Mouse (Mus musculus) c-Kit-positive CD71-positive TER-119-negative erythroid progenitor cells, embryonic 14.5 days (primary cell): ENCODE data around the gene Efna5.

Experiments
- DNase-seq: peaks from one replicate; pipeline ENCODE4 v3.0.0-alpha.2; 2013; ENCODE audit warnings: low read depth

Efna5 gene

DNA sequence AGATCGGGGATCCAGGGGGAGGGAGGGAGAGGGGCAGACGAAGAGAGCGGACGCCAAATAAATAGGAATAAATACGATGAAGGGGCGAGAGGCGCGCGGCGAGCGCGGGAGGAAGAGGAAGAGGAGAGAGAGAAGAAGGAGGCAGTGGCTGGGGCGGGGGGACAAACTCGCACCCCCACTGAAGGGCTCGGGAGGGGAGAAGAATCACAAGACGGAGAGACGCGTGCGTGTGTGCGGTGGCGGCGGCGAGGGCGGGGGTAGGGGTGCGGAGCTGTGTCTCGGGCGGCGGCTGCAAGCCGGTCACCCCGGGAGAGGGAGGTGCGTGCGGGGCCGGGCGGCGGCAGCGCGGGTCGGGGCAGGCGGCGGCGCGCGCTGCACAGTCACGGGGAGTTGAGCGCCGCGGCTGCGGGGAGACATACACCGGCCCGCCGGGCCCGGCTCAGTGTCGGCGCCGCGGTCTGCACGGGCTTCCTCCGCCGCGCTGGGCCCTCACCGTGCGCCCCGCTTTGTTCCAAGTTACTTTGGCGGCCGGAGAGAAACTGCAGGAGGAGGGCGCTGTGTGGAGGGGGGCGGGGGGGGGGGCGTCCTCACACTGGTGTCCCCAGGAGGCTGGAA lies at the start of gene Efna5:
TSS of gene Efna5 (minus strand) at position 142 of the 615 bp plus-strand sequence.
- DNase-seq, result no peak

DNA sequence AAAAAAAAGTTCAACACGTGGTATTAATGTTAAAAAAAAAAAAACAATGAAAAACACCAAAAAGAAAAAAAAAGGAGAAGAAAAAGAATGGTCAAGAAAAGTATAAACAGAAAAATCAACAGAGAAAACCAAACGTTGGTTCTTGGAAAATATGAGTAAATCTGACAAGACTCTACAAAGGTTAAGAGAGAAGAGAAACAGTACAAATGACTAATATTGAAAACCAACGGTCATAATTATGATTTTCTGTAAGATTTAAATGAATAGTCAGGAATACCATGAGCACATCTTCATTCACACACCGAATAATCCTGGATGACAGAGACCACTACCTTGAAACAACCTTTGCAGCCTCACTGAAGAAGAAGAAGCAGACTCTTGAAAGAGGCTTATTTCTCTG lies 34.2 kb upstream of the Efna5 start:
- no peak for DNase-seq

DNA sequence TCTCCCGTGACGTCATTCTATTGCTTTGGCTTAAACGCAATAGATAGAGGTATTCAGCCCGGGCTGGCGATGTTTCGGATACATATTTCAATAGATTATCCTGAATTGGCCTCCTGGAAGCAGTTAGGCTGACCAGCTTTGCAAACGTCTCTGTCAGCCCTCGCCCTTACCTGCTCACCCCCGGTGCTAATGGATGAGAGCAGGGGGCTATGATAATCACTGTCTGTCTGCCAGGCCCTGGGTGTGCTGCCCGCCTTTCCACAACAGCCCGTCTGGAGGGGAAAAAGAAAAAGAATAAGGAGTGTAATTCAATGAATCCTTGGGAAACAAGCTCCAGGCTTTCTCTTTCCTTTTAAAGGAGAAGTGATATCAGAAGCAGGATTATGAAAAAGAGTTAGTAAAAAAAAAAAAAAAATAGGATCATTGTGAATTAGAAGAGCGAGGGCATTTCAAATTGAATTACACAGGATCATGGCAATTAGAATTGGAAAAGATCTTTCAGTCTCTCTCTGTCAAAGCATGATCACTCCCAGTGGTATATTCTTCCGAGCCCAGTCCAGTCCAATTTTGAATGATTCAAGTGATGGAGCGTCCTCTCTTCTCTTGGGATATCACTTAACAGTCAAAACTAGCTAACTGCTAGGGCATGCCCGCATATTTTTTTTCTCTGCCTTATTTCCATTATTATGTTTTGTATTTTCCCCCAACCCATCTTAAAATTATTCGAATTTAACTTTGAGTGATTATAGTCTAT lies 24.8 kb upstream of the Efna5 start:
- no peak for DNase-seq

DNA sequence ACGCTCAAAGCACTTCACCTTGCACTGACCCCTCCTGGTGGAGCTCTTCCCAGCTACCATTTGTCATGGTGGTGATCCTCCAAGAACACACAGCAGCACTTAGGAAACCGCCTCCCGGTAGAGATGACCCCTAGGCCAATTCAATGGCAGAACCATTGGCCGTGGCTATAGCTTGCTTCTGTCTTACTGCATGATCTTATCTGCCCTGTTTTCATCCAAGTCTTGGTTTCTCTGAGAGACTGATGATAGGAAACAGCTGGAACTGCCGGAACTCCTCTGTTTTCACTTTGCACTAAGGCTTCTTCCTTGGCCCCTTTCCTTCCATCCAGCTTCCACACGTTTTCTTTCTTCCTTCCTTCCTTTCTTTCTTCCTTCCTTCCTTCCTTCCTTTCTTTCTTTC lies 17.9 kb upstream of the Efna5 start:
- no peak for DNase-seq

DNA sequence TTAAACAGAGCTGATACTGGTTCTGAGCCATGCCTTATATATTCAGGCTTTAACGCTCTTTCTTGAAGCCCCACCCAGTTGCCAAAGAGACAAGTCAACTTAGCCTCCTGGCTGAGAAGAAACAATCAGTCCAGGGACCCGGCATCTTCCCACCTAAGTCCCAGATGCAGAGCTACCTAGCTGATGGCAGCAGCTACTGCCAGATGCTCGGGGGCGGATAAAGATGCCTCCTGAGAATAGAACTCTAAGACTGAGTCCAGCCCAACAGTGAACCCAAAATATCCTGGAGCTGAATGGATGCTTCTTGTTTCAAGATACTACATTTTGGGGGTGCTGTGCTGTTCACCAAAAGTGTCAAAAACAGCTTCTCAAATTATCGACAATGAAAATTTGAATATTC lies 8.9 kb upstream of the Efna5 start:
- DNase-seq, result no peak

DNA sequence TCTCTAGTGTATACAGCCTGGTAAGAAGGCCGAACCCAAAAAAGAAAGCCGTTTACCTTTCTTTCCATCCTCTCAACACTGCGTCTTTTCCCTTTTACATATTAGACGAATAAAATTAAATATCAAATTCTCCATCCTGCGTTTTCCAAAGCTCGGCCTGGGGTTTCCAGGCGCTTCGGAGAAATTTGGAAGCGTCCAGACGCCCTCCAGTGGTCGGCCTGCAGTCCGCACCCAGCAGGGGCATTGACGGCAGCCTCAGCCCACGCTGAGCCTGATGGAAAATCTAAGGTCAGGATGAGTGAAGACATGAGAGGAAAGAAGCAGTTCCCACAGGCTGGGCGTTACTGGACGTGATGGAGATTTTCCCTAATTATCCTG lies 3.0 kb upstream of the Efna5 start:
- DNase-seq, result no peak

DNA sequence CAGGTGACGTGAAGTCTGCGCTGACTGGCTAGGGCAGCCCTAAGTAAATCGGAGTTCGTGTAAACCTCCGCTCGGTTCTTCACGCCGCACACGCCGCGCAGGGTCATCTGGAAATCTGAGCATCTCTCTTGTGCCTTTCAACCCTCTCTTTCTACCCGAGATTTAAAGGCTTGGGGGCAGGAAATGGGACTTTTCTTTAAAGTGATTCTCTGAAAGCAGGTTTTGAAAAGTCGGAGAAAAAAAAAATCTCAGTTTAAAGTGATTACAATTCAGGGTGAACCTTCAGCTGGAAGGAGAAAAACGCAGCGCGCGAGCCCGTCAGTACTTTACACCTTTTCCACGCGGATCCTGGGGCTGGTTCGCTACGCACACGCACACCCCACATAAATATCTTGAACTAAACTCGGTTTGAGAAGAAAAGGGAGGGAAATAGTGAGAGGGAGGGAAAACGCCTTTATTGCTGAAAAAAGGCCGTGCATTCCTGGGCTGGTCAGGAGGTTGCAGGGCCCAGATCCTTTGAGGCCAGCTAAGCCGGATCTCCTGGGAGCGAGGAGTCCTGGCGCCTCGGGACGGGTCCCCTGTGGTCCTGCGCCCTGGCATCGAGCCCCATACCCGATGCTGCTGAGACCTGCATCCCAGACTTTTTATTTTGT lies 2.5 kb upstream of the Efna5 start:
- no peak for DNase-seq

DNA sequence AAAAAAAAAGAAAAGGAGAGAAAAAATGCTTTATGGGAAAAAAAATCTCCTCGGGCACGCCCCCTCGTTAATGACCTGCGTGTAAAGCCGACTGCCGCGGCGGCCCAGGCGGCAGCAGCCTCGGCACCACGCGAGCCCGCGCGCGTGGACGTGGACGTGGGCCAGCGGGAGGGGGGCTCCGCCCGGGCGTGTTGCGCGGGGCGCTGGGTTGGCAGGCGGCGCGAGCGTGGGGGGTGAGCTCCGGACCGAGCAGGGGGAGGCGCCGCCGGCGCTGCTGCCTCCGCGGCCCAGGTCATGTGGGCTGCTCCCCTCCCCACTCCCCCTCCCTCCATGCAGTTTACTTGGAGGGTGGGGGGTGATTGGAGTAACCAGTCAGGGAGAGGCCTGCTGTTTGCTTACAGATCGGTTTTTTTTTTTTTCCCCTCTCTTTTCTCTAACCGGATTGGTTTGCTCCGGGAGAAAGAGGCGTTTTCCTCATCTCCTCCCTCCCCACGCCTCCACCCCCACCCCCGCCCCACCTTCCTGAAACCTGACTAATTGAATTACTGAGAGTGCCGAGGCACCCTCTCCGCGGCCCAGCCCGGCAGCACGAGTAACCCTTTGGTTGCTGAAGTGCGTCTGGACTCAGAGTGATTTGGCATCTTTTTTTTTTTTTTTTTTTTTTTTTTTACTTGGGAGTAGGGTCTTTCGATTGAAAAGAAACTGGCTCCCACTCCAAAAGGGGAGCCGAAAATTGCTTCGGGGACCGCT lies 1.8 kb upstream of the Efna5 start:
- no peak for DNase-seq

DNA sequence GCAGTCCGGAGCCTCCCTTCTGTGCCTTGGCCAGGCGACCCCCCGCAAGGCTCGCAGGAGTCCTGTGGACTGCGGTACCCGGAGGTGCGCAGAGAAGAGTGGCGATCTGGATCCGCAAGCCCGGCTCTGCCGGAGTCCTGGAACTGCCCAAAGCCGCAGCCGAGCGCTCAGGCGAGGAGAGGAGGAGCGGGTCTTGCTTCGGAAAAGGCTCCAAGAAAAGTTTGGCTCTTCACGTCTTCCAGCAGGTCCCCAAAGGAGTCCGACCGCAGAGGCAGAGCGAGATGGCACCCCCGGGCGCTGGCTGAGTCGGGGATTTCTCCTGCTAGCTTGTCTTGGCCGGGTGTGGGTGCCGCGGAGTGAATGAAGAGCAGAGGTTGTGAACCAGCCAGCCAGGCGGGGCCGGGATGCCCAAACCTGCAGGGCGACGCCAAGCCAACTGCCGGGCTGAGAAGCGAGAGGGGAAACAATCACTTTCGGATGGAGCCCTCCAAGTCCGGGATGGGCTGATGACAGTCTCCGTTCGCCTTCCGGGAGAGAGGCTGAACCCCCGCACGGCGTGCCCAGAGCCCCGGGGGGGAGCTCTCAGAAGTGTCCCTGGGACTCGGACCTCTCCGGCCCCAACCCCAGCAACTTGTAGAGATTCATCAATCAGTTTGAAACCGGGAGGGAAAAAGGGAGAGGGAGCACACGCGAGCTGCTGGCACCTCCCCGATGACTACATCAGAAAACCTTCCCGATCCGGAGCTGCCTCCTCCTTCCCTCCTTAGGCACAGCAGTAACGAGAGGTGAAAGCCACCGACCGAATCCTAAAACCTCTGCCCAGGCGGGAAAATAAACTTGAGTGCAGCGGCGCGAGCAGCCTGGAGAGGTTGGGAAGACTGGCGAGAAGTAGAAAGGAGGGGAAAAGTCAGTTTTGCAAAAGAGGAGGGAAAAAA lies 941 bp upstream of the Efna5 start:
- no peak for DNase-seq

DNA sequence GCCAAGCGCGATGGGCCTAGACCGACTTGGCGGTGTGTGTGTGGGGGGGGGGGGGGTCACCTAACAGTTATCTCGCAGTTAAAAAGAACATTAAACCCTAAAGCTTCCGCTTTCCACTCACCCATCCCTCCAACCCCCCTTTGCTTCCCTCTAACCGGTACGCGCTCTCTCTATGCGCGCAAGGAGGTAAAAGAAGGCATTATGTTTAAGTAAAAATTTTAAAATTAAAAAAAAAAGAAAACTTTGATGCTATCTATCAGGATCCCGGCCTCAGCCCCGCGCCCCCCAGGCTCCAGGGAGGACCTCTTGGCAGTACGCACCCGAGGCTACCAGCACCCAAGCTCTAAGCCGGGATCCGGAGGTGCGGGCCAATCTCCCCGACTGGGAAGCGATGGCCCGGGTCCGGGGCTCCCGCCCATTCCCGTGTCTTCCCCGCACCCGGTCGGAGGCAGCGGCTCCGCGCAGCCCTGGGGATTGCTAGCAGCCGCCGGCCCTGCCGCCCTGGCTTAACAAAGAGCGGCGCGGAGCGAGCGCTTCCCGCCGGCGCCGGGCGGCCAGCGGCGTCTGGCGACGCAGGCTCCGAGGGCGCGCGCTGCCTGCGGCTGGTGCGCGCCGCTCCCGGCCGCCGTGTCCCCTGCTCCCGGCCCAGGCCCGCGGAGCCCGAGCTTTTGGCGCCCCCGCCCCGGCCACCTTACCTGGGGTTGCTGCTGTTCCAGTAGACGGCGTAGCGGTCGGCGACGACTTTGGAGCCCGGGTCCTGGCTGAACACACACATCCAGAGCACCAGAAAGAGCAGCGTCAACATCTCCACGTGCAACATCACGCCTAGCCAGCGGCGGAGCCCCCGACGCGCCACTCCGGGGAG lies 574 bp downstream of the Efna5 start:
- DNase-seq, result no peak

DNA sequence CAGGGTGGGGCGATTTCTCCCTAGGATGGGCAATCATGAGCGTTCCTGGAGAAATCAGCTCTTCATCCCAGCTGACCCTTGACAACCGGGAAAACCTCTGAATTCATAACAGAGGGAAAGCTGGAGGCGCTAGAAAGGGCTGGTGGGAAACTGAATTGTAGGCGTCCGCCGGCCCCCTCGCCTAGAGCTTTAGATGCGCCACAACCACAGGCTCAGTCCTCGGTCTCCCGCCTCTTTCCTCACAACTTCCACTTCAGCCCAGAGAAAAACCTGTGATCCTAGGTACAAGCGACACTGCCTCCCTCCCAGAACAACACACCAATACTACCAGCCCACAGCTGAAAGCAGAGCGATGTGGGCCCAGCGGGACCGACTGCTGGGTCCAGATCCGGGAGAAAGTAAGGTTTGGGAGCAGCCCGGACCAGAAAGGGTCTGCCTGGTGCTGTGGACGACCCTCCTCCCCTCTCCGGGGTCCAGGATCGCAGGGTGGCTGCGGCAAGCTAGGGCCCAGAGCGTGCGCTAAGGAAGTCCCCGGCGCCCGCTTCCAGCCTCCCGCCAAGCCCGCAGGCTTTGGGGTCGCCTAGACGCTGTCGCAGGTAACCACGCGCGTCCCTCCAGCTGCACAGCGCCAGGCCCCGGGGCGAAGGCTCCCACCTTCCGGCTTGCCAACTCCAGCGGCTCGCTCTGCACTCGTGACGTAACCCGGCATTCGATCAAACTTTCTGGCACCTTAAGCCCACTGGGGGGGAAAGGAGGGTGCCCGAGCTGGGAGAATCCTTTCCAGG lies 1.4 kb downstream of the Efna5 start:
- no peak for DNase-seq

DNA sequence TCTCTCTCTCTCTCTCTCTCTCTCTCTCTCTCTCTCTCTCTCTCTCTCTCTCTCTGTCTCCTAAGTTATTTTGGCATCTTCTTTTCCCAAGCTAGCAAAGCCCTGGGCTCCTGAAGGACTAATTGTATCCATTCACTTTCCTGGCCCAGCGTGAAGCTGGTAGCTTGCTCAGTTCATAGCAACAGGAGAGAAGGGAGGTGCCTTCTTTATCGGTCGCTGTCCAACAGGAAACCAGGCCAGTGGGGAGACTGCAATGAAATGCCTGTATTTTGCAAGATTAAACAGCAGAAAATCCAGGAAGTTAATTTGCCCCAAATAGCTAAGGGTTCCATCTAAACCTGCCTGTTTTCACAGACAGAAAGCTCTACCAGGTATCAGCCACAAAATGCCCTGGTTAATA lies 5.4 kb downstream of the Efna5 start:
- DNase-seq, result no peak

DNA sequence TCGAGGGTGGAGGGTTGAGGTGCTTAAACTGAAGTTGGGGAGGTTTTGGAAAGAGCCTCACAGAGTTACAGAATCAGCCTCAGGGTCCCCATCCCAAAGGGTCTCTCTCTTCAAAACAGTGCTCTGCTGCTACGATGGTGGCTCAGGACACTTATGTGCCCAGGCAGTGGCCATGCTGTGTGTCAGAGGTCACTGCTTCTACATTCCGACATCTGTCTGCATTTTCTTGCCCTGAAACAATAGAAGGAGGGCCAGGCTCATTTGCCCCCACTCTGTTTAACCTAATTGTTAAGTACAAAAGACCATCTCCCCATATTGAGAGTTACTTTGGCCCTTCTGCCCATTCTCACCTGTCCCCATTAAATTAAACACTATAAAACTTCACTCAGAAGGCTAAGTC lies 9.2 kb downstream of the Efna5 start:
- no peak for DNase-seq

DNA sequence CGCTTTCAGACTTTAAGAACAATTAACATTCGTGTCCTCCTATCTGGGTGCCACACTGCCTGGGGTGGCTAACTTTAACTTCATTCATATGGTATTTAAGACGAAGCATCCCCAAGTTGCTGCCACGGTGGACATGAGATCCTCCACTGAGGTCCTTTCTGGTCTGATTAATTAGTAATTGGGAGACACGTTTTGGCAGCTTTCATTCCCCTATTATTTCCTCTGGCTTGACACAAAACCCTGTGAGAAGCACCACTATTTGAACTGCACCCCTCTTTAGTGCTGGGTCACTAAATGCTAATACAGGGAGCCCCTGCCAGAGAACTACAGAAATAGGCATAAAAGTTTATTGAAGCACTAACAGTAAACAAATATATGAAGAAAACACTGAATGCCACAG lies 9.9 kb downstream of the Efna5 start:
- DNase-seq, result no peak

DNA sequence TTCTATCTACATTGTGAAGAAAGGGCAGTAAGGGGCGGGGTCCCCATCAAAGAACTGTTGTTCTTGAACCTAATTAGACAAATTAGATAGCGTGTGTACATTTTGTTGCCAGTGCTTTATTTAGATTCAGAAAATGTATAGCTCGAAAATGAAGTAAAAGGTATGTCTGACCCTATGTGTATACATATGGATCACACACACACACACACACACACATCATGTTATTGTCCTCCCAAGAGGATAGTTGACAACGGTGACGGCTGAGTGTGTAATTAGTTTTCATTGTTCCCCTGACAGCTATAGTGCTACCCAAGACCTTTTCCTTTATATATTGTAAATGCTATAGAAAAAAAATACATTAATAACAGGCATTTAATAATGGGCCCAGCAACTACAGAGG lies 10.7 kb downstream of the Efna5 start:
- no peak for DNase-seq

DNA sequence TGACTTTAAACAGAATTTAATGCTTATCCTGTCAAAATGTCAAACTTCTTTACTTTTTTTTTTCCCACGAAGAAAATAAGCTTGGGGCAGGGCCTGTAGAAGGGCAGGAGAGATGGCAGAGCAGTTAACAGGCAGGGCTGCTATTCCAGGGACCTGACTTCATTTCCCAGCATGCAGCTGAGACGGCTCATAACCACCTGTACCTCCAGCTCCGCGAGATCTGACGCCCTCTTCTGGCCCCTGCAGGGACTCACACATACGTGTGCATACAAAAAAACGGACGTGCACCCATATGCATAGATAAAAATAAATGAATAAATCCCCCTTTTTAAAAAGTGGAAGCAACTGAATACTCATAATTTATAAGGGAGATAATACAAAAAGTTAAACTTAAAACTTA lies 16.2 kb downstream of the Efna5 start:
- no peak for DNase-seq

DNA sequence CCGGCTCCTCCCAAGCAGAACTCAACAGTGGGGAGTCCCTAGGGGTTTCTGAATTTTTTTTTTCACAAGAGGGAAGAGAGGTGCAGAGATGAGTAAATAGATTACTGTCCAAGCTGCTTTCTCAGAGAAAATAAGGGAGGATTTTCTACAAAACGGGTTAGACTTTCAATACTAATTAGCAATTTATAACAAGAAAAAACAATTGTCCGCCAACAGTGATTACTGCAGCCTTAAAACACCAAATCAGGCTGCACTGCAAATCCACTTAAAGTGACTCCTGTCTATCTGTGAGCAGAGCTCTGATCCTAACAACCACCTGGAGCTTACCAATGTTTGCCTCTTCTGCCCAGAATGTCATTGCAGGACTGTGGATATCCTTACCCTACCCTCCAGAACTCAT lies 18.1 kb downstream of the Efna5 start:
- no peak for DNase-seq

DNA sequence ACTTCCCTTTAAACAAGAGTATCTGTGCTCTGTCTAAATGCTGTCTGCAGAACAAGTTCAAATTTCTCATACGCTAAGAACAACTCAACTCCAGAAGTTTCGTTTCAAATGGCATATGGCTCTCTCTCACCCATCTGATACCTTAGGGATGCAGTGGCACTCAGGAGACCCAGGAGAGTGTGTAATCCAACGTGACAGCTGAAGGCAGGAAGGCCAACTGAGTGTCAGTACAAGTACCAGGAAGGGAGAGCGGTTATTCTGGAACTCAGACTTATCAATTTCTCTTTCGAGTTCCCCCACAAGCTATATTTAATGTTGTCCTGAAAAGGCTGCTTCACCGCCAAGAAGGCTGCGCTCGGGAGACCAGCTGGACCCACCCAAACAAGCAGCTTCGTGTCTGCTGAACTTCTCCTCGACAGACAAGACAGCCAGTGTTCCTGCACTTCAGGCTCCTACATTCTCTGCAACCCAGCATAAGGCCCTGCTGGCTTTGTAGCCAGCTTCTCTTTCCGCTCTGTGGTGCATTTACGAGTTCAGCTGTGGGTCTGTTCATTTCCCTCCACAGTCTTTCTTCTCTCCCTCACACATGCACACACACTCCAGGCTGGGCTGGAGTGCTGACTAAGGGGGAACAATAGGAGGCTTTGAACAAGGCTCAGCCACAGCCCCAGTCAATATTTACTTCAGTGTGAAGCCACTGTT lies 18.7 kb downstream of the Efna5 start:
- DNase-seq, result no peak

DNA sequence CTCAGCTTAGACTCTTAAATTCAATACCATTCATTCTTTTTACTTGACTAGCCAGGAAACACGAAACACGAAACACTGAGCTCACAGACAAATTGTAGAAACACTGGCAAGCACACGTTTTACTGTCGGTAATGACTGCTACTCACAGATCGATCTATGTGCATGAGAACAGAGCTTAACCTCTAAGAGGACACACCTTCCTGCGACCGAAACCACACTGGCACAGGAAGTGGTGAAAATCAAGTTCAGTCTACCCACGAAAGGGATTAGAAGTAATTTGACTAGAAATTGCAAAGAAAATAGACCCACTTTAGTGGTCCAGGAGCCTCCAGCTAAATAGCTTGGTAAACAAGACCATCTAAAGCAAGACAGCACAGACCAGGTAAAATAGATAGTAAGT lies 23.8 kb downstream of the Efna5 start:
- DNase-seq, result no peak
